Mouse (Mus musculus): ENCODE results near the gene Palm2. TPM values are rescaled to one million over a fixed set of nuclear protein-coding genes. Genes with fewer than 3 reads are reported as not detected.

Gene Palm2
- polyA plus RNA-seq, 1 experiment from 2014 or later, result 7.0 TPM

- 78% methylated on average over 3 of the region's 3 CpGs for WGBS
- Histone ChIP-seq H3K4me2 (replicated peaks; ENCODE audit: low read depth, low read length) (no peak overlapping the region), H3K36me3 (ENCODE audit: control insufficient read depth, insufficient read depth, low read length) (no peaks in the 10 kb centered on the region), H3K4me3 (ENCODE audit: low read depth, low read length) (no peak overlapping the region), H3K27ac (ENCODE audit: low read length) (no peak overlapping the region), H3K4me1 (ENCODE audit: control insufficient read depth, insufficient read depth, low read length) (no peaks in the 10 kb centered on the region), H3K9me3 (ENCODE audit: control insufficient read depth, low read depth, low read length) (no peaks in the 10 kb centered on the region), H3K9ac (replicated peaks; ENCODE audit: low read depth, low read length) (no peak overlapping the region), H3K27me3 (ENCODE audit: control insufficient read depth, insufficient read depth, low read length) (no peaks in the 10 kb centered on the region)
- no peak for ATAC-seq (ENCODE audit: insufficient number of reproducible peaks, insufficient read depth, low FRiP score, low read depth)
Measured at GRCm38 (mm10) chr4:57687583-57687982, 253.5 kb downstream of the Palm2 start.

- no peak overlapping the region for H3K4me3 ChIP-seq (ENCODE audit: low read depth, low read length)
- no peaks in the 10 kb centered on the region for H3K36me3 ChIP-seq (ENCODE audit: control insufficient read depth, insufficient read depth, low read length)
- H3K9ac ChIP-seq (replicated peaks; ENCODE audit: low read depth, low read length), result no peak overlapping the region
- no peak for ATAC-seq (ENCODE audit: insufficient number of reproducible peaks, insufficient read depth, low FRiP score, low read depth)
- no peaks in the 10 kb centered on the region for H3K4me1 ChIP-seq (ENCODE audit: control insufficient read depth, insufficient read depth, low read length)
- no peaks in the 10 kb centered on the region for H3K27me3 ChIP-seq (ENCODE audit: control insufficient read depth, insufficient read depth, low read length)
- 81% methylated on average over 9 of the region's 9 CpGs for WGBS
- H3K9me3 ChIP-seq (ENCODE audit: control insufficient read depth, low read depth, low read length), result no peaks in the 10 kb centered on the region
- no peak overlapping the region for H3K27ac ChIP-seq (ENCODE audit: low read length)
- no peak overlapping the region for H3K4me2 ChIP-seq (replicated peaks; ENCODE audit: low read depth, low read length)
Measured at GRCm38 (mm10) chr4:57688131-57688530, 254.1 kb downstream of the Palm2 start.

- no peak overlapping the region for H3K9ac ChIP-seq (replicated peaks; ENCODE audit: low read depth, low read length)
- no peak overlapping the region for H3K4me2 ChIP-seq (replicated peaks; ENCODE audit: low read depth, low read length)
- WGBS, result 77% methylated on average over 6 of the region's 6 CpGs
- no peaks in the 10 kb centered on the region for H3K36me3 ChIP-seq (ENCODE audit: control insufficient read depth, insufficient read depth, low read length)
- no peaks in the 10 kb centered on the region for H3K9me3 ChIP-seq (ENCODE audit: control insufficient read depth, low read depth, low read length)
- H3K4me3 ChIP-seq (ENCODE audit: low read depth, low read length), result no peak overlapping the region
- ATAC-seq (ENCODE audit: insufficient number of reproducible peaks, insufficient read depth, low FRiP score, low read depth), result no peak
- H3K27me3 ChIP-seq (ENCODE audit: control insufficient read depth, insufficient read depth, low read length), result no peaks in the 10 kb centered on the region
- no peak overlapping the region for H3K27ac ChIP-seq (ENCODE audit: low read length)
- H3K4me1 ChIP-seq (ENCODE audit: control insufficient read depth, insufficient read depth, low read length), result no peaks in the 10 kb centered on the region
Measured at GRCm38 (mm10) chr4:57690001-57690400, 256.0 kb downstream of the Palm2 start.

- no peak for ATAC-seq (ENCODE audit: insufficient number of reproducible peaks, insufficient read depth, low FRiP score, low read depth)
- Histone ChIP-seq H3K9me3 (ENCODE audit: control insufficient read depth, low read depth, low read length) (no peaks in the 10 kb centered on the region), H3K4me1 (ENCODE audit: control insufficient read depth, insufficient read depth, low read length) (no peaks in the 10 kb centered on the region), H3K27ac (ENCODE audit: low read length) (no peak overlapping the region), H3K27me3 (ENCODE audit: control insufficient read depth, insufficient read depth, low read length) (no peaks in the 10 kb centered on the region), H3K36me3 (ENCODE audit: control insufficient read depth, insufficient read depth, low read length) (no peaks in the 10 kb centered on the region), H3K9ac (replicated peaks; ENCODE audit: low read depth, low read length) (no peak overlapping the region), H3K4me2 (replicated peaks; ENCODE audit: low read depth, low read length) (no peak overlapping the region), H3K4me3 (ENCODE audit: low read depth, low read length) (no peak overlapping the region)
- 33% methylated on average over 1 of the region's 1 CpGs for WGBS
Measured at GRCm38 (mm10) chr4:57690805-57691204, 256.8 kb downstream of the Palm2 start.

GRCm38 (mm10) chr4:57694356-57695136 is 260.5 kb downstream of the Palm2 start:
- WGBS, result 84% methylated on average over 5 of the region's 5 CpGs
- Histone ChIP-seq H3K9me3 (ENCODE audit: control insufficient read depth, low read depth, low read length) (no peaks in the 10 kb centered on the region), H3K27me3 (ENCODE audit: control insufficient read depth, insufficient read depth, low read length) (no peaks in the 10 kb centered on the region), H3K9ac (replicated peaks; ENCODE audit: low read depth, low read length) (no peak overlapping the region), H3K4me3 (ENCODE audit: low read depth, low read length) (no peak overlapping the region), H3K36me3 (ENCODE audit: control insufficient read depth, insufficient read depth, low read length) (no peaks in the 10 kb centered on the region), H3K4me1 (ENCODE audit: control insufficient read depth, insufficient read depth, low read length) (no peaks in the 10 kb centered on the region), H3K27ac (ENCODE audit: low read length) (no peak overlapping the region), H3K4me2 (replicated peaks; ENCODE audit: low read depth, low read length) (no peak overlapping the region)
- ATAC-seq (ENCODE audit: insufficient number of reproducible peaks, insufficient read depth, low FRiP score, low read depth), result no peak

DNA sequence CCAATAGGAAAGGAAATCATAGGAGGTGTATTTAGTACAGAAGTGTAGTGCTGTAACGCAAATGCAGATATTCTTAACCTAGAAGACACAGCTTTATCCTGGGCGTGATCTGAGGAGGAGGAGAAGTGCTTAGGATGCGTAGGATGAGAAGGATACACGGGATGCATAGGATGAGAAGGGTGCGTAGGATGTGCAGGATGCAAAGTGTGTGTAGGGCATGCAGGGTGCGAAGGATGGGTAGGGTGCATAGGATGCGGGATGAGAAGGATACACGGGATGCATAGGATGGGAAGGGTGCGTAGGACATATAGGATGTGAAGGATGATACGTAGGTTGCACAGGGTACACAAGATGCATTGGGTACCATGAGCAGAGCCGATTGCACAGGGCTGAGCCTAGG is 262.9 kb downstream of the Palm2 start:
- Histone ChIP-seq H3K9ac (replicated peaks; ENCODE audit: low read depth, low read length) (no peak overlapping the region), H3K36me3 (ENCODE audit: control insufficient read depth, insufficient read depth, low read length) (no peaks in the 10 kb centered on the region), H3K27ac (ENCODE audit: low read length) (no peak overlapping the region), H3K27me3 (ENCODE audit: control insufficient read depth, insufficient read depth, low read length) (no peaks in the 10 kb centered on the region), H3K4me2 (replicated peaks; ENCODE audit: low read depth, low read length) (no peak overlapping the region), H3K4me1 (ENCODE audit: control insufficient read depth, insufficient read depth, low read length) (no peaks in the 10 kb centered on the region), H3K4me3 (ENCODE audit: low read depth, low read length) (no peak overlapping the region), H3K9me3 (ENCODE audit: control insufficient read depth, low read depth, low read length) (no peaks in the 10 kb centered on the region)
- 96% methylated on average over 11 of the region's 11 CpGs for WGBS
- no peak for ATAC-seq (ENCODE audit: insufficient number of reproducible peaks, insufficient read depth, low FRiP score, low read depth)

DNA sequence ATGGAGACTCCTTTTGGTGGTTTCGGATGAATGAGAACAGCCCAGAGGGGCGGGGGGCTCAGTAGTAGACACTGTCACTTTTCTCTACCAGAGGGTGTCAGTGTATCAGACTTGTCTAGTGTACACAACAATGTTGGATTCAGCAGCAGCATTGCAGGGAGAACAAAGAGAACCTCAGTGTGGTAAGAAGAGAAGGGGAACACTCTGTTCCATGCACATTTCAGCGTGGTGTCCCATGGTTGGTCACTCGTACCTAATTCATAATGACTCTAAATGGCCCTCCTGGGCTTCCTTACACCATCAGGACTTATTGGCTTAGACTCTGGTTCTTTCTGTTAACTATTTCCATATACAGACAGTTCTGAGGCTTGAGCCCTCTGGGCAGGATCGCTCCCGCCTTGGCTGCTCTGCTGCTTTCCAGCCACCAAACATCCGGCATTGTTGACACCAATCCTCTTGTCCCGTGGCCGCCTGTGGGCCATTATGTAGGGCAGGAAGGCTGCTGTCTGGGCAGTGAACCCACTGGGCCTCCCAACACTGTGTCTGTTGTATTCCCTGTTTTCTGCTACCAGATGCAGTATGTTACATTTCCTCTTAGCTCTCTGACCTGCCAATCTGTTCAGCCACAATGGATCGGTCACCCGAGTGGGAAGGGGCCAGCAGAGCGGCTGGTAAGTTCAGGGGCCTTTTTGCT is 264.0 kb downstream of the Palm2 start:
- Histone ChIP-seq H3K4me1 (ENCODE audit: control insufficient read depth, insufficient read depth, low read length) (no peaks in the 10 kb centered on the region), H3K9ac (replicated peaks; ENCODE audit: low read depth, low read length) (no peak overlapping the region), H3K4me3 (ENCODE audit: low read depth, low read length) (no peak overlapping the region), H3K9me3 (ENCODE audit: control insufficient read depth, low read depth, low read length) (no peaks in the 10 kb centered on the region), H3K4me2 (replicated peaks; ENCODE audit: low read depth, low read length) (no peak overlapping the region), H3K27me3 (ENCODE audit: control insufficient read depth, insufficient read depth, low read length) (no peaks in the 10 kb centered on the region), H3K36me3 (ENCODE audit: control insufficient read depth, insufficient read depth, low read length) (no peaks in the 10 kb centered on the region), H3K27ac (ENCODE audit: low read length) (no peak overlapping the region)
- no peak for ATAC-seq (ENCODE audit: insufficient number of reproducible peaks, insufficient read depth, low FRiP score, low read depth)
- 79% methylated on average over 12 of the region's 12 CpGs for WGBS

GRCm38 (mm10) chr4:57701576-57701975 is 267.5 kb downstream of the Palm2 start:
- WGBS, result 78% methylated on average over 5 of the region's 5 CpGs
- no peak overlapping the region for H3K4me2 ChIP-seq (replicated peaks; ENCODE audit: low read depth, low read length)
- no peaks in the 10 kb centered on the region for H3K9me3 ChIP-seq (ENCODE audit: control insufficient read depth, low read depth, low read length)
- H3K27ac ChIP-seq (ENCODE audit: low read length), result no peak overlapping the region
- H3K4me3 ChIP-seq (ENCODE audit: low read depth, low read length), result no peak overlapping the region
- no peaks in the 10 kb centered on the region for H3K36me3 ChIP-seq (ENCODE audit: control insufficient read depth, insufficient read depth, low read length)
- no peaks in the 10 kb centered on the region for H3K27me3 ChIP-seq (ENCODE audit: control insufficient read depth, insufficient read depth, low read length)
- no peaks in the 10 kb centered on the region for H3K4me1 ChIP-seq (ENCODE audit: control insufficient read depth, insufficient read depth, low read length)
- no peak overlapping the region for H3K9ac ChIP-seq (replicated peaks; ENCODE audit: low read depth, low read length)
- ATAC-seq (ENCODE audit: insufficient number of reproducible peaks, insufficient read depth, low FRiP score, low read depth), result no peak
